Mouse (Mus musculus): ENCODE results near the gene Banf1.
"Not testable (repeated sequence)": the region's sequence is repeated elsewhere in the genome, so short reads cannot be mapped to it uniquely, and the experiment has no call there.

The Banf1 gene

DNA sequence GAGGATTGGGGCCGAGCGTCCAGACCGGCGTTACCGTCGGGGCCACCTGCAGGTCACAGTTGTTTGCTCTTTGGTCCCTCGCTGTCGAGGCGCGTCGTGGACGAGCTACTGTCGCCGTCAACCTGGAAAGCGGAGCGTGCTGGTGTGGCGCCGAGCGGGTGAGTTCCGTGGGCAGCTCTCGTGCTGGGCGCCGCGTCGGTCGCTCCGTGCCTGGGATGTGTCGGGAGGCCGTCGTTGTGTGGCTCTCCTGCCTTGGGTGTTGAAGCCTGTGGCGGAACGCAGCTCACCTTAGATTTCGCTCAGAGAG is at the start of gene Banf1:
Gene Banf1 (minus strand): TSS at position 116 of the 307 bp plus-strand sequence.
- no peak for DNase-seq (ENCODE audit: low spot score in 2 of 2)

DNA sequence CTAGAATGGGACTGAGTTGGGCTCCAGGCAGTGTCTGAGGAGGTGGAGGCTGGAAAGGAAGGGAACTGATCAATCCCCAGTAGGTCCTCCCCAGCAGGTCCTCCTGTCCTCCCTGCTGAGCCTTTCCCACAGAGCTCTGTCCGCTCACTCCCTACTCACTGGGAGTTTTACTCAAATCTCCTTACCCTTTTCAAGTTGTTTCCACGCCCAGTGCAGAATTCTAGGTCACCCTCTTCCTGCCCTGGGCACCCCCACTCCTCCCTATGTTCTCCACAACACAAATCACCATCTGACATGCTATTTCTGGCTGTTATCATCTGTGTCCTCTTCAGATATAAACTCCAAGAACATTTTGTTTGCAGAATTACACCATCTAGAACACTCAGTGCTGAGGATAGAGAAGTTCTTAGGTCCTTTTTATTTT is 47.6 kb upstream of the Banf1 start:
- no peak for DNase-seq (ENCODE audit: low spot score in 2 of 2)

DNA sequence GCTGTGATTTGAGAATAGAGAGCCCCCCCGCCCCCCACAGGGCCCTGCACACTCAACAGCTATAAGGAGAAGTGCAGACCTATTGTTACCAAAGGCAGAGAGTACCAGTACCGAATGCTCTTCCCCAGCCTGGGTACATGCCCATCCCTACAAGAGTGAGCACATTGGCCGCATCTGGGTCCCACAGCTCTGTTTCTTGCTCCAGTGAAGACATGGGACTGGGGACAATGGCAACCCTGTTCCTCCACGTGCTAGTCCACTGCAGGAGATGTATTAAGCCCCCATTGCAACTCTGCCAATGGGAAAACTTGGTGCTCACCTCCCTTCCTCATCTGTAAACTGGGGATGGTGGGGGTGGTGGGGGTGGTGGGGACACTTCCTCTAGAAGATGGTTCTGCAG is 46.9 kb upstream of the Banf1 start:
- no peak for DNase-seq (ENCODE audit: low spot score in 2 of 2)

DNA sequence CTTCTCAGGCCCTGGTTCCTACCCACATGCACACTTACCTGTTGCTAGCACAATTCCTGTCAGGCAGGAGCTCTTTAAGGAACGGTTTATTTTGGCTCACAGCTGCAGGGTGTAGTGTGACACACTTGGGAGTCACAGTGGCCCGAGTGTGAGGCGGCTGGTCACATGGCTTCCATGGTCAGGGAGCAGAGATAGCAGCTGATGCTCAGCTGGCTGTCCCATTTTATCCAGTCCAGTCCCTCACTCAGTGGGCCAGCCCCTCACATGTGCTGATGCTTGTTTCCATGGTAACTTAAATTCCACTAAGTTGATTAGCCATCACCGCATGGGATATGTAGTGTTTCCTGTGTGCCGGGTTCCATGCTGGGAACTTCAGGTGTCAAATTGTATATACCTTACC is 45.0 kb upstream of the Banf1 start:
- no peak for DNase-seq (ENCODE audit: low spot score in 2 of 2)

DNA sequence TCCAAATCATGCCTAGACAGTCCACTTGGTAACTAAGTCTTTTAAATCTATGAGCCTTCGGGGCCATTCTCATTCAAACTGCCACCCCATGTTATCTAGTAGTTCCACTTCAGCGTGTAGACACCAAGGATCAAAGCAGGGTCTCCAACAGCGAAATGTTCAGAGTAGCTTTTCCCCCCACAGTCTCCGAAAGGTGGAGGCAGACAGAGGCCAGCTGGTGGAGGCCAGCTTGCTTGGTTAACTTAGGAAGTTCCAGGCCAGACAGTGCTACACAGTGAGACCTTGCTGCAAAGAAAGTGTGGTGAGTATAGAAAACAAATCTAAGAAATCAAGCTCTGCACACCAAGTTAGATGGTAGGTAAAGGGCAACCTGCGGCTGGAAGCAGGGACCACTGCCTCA is 43.7 kb upstream of the Banf1 start:
- no peak for DNase-seq (ENCODE audit: low spot score in 2 of 2)

DNA sequence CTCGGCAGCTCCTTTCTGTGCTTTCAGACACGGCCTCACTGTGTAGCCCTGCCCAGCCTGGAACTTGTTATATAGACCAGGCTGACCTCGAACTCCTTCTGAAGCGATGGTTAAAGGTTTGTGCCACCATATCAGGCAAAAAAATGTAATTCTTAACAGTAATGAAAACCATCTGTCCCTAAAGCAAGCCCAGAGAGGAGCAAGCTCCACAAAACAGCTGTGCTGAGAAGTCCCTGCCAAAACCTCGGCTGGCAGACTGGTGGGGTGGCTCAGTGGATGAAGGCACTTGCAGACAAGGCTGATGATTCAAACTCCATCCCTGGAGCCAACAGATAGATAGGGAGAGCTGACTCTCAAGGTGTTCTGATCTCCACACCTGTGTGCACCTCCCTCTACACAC is 42.1 kb upstream of the Banf1 start:
- DNase-seq (ENCODE audit: low spot score in 2 of 2): peak in 1 of 2 experiments; percentile 20

DNA sequence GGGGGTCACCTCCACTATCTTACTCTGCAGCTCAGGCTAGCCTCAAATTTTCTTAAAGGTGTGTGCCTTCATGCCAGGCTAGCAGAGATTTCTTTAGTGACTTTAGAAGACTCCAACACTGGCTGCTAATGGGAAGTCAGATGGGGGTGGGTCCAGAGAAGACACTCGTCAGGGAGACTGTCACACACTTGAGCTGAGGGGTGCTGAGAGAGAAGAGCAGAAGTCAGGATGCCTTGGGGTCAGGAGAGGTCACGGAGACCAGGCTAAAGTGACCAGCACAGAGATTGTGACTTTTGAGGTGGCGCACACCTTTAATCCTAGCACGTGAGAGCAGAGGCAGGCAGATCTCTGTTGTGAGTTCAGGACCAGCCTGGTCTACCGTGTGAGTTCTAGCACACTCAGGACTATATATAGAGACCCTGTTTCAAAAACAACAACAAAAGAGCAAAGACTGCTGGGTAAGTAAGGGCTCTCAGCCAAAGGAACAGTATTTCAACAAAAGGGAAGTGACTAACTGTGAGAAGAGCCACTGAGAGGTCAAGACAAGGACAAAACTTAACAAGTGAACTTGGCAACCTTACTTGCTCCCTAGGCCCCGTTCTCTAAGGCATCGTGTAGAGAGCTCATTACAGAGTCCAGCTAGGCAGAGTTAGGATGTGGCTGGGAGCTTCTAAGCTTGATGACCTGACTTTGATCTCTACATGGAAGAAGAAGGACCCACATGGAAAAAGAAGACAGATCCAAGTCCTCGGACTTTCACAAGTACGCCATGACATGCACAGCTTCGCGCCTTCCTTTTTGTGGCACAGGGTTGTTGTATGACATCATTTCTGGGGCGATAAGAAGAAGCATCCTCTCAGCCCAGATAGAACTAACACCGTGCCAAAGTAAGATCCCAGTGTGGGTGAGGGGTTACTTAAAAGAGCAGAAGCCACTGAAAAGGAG is 41.4 kb upstream of the Banf1 start:
- peak in 1 of 2 experiments; percentile 17 for DNase-seq (ENCODE audit: low spot score in 2 of 2)

DNA sequence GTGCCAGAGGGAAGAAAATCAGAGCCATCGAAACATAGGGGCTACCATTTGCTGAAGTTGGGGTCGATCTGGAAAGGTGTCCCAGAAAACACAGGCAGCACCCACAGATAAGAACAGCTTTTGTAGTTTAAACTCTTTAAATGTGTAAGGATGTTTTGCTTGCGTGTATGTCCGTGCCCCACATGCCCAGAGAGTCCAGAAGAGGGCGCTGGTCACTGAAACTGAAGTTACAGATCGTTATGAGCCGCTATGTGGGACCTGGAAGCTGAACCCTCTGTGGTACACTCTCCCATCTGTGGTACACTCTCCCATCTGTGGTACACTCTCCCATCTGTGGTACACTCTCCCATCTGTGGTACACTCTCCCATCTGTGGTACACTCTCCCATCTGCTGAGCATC is 40.2 kb upstream of the Banf1 start:
- DNase-seq (ENCODE audit: low spot score in 2 of 2): peak; percentile 55 to 82

DNA sequence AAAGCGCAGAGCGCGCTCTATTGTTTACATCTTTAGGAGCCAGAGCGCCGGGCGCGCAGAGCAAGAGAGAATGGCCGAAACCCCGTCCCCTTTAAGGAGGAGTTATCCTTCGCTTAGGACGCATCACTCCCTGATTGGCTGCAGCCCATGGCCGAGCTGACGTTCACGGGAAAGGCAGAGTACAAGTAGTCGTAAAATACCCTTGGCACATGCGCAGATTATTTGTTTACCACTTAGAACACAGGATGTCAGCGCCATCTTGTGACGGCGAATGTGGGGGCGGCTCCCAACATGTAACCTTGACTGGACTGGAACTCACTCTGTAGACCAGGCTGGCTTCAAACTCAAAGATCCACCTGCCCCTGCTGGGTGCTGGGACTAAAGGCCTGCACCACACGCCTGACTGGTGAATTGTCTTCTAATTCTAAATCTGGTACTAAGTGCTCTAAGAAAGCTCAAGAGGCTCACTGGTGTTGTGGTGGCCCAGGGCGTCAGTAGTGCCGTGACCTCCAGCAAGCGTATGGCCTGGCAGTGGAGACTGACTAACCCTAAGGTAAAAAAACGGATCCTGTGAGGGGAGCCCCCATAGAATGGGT is 39.7 kb upstream of the Banf1 start:
- peak; percentile 41 to 56 for DNase-seq (ENCODE audit: low spot score in 2 of 2)

DNA sequence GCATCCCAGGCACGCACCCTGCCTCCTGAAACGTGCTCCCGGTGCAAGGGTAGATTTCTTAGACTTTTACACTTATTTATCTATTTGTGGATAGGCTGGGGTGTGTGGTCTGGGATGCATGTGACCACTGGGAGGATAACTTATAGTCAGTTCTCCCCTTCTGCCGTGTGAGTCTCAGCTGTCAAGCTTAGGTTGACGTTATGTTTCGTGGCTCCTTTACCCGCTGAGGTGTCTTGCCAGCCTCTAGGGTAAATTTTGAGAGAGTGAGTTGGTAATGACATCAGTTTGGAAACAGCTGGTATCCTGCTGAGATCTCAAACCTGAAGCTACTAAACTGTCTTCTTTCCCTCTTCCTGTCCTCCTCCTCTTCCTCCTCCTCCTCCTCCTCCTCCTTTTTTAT is 39.0 kb upstream of the Banf1 start:
- DNase-seq (ENCODE audit: low spot score in 2 of 2): peak in 1 of 2 experiments; percentile 16

DNA sequence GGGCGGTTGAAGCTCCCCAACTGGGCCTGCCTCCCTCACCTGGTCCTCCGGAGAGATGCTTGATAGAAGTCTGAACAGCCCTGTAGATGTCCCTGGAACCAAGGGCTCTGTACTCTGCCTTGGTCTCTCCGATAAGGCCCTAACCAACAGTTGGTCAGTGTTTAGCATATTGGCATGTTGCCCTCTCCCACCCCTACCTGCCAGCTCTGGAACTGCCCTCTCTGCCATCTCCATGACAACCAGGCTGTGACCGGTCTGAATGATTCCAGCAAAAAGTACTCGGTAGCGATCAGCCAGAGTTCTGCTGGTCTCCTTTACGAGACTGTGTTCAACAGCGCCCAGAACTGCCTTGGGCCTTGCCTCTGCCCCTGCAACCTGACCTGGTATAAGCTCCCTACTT is 35.3 kb upstream of the Banf1 start, which contains the start of gene Tsga10ip:
Gene Tsga10ip (minus strand): TSS at position 234 of the 400 bp plus-strand sequence.
- DNase-seq (ENCODE audit: low spot score in 2 of 2): no peak

DNA sequence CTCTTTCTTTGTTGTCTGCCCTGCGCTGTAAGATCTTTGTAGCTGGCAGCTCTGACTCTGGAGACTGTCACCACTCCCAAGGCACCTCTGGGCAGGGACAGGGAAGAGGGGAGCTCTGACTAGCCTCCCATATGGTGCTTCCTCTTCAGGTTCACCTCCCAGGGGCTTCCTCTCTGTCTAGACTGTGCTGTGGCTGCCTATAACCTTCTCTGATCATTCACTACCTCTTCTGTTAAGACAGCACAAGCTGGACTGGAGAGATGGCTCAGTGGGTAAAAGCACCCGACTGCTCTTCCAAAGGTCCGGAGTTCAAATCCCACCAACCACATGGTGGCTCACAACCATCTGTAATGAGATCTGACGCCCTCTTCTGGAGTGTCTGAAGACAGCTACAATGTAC is 34.1 kb upstream of the Banf1 start:
- DNase-seq (ENCODE audit: low spot score in 2 of 2): not testable (repeated sequence)

DNA sequence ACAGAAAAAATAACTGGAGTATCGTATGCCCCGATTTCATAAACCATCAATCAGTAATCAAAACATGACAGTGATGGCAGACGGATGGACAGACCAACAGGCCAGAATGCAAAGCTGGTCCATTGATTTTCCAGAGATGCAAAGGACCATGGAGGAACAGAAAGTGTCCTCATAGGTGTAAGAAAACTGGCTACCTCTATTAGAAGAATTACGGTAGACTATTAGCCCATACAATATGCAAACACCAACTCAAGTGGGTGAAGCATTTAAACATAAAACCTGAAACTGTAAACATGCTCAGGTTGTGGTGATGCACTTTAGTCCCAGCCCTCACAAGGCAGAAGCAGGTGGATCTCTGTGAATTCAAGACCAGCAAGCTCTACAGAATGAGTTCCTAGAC is 28.4 kb upstream of the Banf1 start:
- DNase-seq (ENCODE audit: low spot score in 2 of 2): no peak

DNA sequence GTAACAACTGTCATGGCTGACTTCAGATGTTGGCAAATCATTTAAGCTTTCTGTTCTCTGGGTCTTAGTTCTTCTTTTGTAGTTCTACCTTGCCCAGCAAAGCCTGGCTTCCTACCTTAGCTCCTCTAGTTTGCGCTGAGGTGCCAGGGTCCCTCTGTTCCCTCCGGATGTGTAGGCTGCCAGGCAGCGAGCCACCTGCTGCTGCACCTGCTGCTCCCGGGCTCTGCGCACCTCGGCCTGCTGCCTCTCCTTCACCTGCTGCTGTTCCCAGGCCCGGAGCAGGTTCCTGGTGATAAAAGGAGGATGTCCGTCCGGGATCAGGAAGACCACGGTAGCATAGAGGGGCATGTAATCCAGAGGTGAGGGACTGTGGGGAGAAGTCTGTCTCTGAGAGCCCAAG is 27.2 kb upstream of the Banf1 start:
- DNase-seq (ENCODE audit: low spot score in 2 of 2): no peak

DNA sequence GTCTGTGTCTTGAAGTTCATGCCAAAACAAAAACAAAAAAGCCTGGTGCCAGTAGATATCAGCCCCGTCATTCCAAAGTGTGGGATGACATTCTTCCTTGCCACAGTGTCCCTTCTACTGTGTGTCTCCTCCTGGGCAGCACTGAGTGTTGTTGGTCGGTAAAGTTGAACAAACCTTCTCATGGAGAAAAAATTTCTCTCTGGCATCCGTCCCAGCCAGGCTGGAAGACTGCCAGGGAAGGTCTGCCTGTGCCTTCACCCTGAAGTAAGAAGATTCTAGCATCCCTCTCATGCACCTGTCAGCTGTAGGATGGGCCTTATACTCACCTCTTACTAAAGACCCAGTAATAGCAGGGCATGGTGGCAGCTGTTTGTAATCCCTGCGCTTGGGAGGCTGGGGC is 25.9 kb upstream of the Banf1 start:
- DNase-seq (ENCODE audit: low spot score in 2 of 2): no peak

DNA sequence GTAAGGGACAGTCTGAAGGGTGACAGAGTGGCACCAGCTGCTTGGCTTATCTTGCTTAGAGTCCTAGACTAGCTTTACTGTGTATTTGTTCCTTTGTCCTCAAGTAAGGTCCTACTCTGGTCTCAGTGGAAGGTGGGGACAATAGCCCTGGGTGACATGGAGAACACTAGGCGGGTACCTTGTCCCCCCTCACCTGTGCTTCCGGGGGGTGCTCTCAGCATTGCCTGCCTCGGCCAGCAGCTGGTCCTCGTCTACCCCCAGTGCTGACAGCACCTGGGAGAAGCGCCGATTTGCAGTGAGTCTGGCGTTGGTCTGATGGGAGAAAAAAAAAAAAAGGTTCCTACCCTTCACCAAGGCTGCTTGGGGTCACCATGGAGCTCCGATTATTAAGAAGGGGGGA is 23.4 kb upstream of the Banf1 start:
- no peak for DNase-seq (ENCODE audit: low spot score in 2 of 2)

DNA sequence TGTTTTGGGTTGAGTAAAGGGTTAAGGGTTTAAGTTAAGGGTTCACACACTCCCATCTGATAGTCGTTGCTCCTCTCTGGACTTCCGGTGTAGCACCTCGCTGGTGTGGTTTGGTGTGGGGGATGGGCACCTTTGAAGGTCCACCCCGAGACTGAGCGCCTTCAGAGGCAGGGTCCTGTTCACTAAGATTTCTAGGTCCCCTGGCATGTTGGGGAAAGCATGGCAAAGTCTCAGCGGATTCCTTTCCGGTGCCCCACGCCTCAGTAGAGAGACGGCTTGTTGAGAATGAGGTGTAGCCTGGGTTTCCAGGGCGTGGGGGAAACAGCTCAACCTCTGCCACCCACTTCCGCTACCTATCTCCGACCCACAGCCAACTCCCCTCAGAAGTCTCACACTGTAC is 22.7 kb upstream of the Banf1 start:
- peak; percentile 71 to 76 for DNase-seq (ENCODE audit: low spot score in 2 of 2)

DNA sequence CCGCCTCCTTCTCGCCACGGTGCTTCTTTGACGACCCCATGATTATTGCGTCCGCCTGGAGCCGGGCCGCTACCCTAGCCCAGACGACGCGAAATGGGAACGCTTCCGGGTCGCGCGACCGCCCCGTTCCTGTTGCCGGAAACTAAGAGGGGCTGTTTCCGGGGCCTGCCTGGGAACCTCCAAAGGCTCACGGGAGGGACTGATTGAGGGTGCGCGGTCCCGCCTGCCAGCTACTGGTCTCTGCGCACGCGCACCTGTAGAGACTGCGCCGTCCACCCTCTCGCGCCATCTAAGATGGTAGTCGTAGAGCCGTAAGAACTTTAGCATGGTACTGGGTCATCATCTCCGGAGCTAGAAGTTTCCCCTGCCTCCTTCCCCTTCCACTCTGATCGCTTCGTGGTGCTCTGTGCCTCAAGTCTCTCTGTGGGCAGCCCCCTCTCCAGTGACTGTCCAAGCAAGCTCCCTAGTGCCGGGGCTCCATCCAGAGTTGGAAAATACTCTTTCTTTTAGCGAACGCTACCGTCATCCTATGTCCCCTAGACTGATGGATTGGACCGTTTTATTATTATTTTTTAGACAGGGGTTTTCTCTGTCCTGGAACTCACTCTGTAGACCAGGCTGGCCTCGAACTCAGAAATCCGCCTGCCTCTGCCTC is 21.7 kb upstream of the Banf1 start, which contains the start of gene Sart1:
Gene Sart1 (minus strand): TSS at position 116 of the 655 bp plus-strand sequence.
- peak; percentile 85 to 96 for DNase-seq (ENCODE audit: low spot score in 2 of 2)

DNA sequence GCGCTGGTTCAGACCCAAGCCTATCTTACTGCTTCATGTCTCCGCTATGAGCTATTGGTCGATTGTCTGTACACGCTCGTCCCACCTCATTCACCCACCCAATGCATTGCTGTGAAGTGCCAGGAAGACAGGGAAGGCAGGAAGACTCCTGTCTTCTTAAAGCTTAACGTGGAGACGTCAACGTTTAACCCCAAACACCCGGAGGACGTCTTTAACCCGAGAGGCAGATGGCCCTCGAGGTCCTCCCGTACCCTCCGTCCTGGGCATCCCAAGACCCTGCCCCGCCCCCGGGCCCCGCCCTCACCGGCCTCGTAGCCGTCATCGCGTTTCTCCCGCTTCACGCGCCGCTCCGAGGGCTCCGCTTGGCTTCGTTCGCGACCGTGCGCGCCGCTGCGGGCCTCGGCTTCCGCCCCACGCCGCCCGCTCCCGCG is 21.1 kb upstream of the Banf1 start:
- peak in 1 of 2 experiments; percentile 56 for DNase-seq (ENCODE audit: low spot score in 2 of 2)

DNA sequence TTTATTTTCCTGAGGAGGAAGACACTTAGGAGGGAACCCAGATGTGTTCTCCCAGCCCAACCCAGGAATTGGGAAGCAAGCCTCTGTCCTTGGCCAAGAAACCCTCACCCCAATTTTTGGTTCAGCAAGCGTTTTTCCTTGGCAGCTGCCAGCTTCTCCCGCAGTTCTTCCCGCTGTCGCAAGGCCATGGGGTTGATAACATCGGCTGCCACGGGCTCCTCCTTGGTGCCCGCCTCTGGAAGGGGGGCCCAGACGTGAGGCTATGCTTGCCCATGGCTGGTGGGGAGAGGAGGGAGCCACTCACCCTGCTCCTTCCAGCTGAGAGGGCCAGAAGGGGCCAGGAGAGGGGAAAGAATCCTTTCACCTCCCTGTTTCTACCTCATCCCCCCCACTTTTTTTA is 17.7 kb upstream of the Banf1 start:
- no peak for DNase-seq (ENCODE audit: low spot score in 2 of 2)

DNA sequence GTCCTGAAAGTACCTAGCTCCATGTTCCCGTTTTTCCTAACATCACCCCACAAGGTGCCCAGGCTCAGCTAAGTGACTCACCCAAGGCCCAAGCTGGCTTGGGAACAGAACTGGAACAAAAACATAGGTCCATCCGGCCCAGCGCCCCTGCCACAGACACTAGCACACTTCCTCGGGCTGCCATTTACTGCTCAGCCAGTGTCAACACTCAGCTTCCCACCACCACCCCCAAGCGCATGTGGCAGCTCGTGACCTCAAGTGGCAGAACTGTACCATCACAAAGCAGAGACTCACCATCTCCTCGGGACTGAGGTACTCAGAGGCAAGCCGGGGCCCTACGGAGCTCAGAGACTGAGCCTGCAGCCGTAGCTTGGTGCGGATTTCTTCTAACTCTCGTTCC is 16.4 kb upstream of the Banf1 start:
- no peak for DNase-seq (ENCODE audit: low spot score in 2 of 2)

DNA sequence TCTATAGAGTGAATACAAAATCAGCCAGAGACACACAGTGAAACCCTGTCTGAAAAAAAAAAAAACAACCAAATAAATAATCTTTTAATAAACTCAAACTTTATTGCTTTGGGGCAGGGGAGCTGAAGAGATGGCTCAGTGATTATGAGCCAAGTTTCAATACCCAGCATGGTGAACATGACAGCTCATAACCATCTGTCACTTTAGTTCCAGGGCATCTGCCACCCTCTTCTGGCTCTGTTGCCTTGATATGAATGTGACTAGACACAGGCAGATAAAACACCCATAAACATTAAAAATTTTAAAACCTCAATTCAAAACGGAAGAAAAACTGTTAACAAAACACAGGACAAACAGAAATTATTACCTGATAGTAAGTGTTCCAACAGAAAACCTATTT is 10.5 kb upstream of the Banf1 start:
- no peak for DNase-seq (ENCODE audit: low spot score in 2 of 2)

DNA sequence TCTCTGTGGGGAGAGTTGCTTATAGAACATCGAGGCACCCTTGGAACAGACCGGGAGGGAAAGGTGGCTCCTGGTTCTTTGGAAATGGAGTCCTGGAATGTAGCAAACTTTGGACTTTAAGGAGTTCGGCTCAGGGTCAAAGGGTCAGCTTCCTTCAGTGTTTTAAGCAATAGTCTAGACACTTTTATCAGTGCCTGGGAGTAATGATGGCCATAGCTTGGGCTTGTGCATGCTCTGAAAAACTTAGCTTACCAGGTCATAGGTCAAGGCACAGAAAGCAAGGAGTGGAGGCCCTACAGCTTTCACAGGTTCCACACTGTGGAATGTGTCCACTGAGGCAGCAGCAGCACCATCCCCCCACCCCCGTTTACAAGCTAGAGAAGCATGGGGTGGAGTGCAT is 7.8 kb upstream of the Banf1 start:
- DNase-seq (ENCODE audit: low spot score in 2 of 2): no peak
